In the genomic region with DNA sequence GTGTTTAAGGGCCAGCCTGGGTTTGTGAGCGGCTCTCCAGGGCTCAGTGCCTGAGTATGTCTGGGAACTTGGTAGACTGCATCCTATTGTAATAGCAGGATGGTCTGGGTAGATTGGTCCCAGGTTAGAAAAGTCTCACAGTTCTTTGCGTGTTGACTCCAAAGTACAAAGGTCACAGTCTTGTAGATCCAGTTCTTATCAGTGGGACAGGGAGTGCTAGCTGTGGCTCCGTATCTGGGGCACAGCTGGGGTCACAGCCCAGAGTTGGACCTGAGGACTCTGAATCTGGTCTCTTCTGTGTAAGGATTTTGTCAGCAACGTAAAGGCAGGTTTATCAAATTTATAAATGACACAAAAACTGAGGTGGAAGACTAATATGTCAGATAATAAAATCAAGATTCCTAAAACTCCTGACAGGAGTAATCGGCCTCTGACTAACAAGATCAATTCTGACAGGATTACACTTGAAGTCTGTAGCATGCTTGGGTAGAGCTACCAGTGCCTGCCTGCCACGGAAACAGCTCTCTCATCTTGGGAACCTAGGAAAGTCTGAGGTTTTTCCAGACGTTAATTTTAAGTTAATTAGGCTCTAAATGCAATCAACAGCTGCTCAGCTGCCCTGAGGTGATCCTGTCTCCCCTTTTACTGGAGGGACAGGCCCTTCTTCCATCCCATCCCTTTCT, we compare ENCODE assay signal across 22 mouse cellular contexts. TPM values are rescaled to one million over a fixed set of nuclear protein-coding genes. Genes with fewer than 3 reads are reported as not detected.
DNase-seq lines count a peak whose midpoint lies in the region; ATAC-seq lines count a peak whose summit lies in the region.
"Had no signal": no experiment of that assay in that cellular context is flagged by ENCODE, and none has a peak within 500 bp of the region (broad histone marks: within the 10 kb centered on the region; RNA-seq: fewer than 3 reads in every experiment).

No protein-coding gene starts in this region.

- no peak overlapping the region for H3K4me2 ChIP-seq in stomach, embryonic 14.5 days (replicated peaks; ENCODE audit: low read depth, low read length)
- H3K4me2 ChIP-seq: embryonic facial prominence, embryonic 13.5 days; forebrain, embryonic 13.5 days; hindbrain, embryonic 13.5 days had no signal

- WGBS in stomach, embryonic 14.5 days = 44% methylated on average over 7 of the region's 7 CpGs

- H3K9ac ChIP-seq in stomach, embryonic 14.5 days (replicated peaks; ENCODE audit: low read depth, low read length) = no peak overlapping the region
- H3K9ac ChIP-seq: embryonic facial prominence, embryonic 13.5 days; forebrain, embryonic 13.5 days; forebrain, postnatal 0 days; hindbrain, embryonic 13.5 days had no signal

- DNase-seq in heart, adult 11 months = peak; percentile 41
- no peak for DNase-seq in heart, adult 9 months (ENCODE audit: low spot score in 2 of 2)
- DNase-seq in retina, postnatal 1 day = peak; percentile 7
- no peak for DNase-seq in retina, embryonic 14.5 days (ENCODE audit: low spot score)
- DNase-seq in yolk sac, embryonic 10.5 days (ENCODE audit: low spot score) = peak; percentile 14
- no peak for DNase-seq in kidney, adult 11 months
- no peak for DNase-seq in c-Kit-positive CD71-positive TER-119-positive erythroid progenitor cells, embryonic 14.5 days (ENCODE audit: low spot score)
- DNase-seq: adrenal gland, adult 8-10 months; B cell, adult 2 months; cerebellum, adult 11-12 months; cerebellum, adult 9-10 months; cerebellum, postnatal 25 days; forebrain, postnatal 0 days; gastrocnemius, postnatal 14 days; heart, postnatal 10 days had no signal

- no peaks in the 10 kb centered on the region for H3K4me1 ChIP-seq in stomach, embryonic 14.5 days (ENCODE audit: control insufficient read depth, insufficient read depth, low read length)
- H3K4me1 ChIP-seq: embryonic facial prominence, embryonic 13.5 days; forebrain, embryonic 13.5 days; hindbrain, embryonic 13.5 days had no signal

- no peak overlapping the region for H3K27ac ChIP-seq in stomach, embryonic 14.5 days (ENCODE audit: low read length)
- H3K27ac ChIP-seq: embryonic facial prominence, embryonic 13.5 days; forebrain, embryonic 13.5 days; hindbrain, embryonic 13.5 days had no signal

- no peaks in the 10 kb centered on the region for H3K9me3 ChIP-seq in stomach, embryonic 14.5 days (ENCODE audit: control insufficient read depth, low read depth, low read length)
- H3K9me3 ChIP-seq: embryonic facial prominence, embryonic 13.5 days; forebrain, embryonic 13.5 days; hindbrain, embryonic 13.5 days had no signal

- ATAC-seq in stomach, embryonic 14.5 days (ENCODE audit: insufficient number of reproducible peaks, insufficient read depth, low FRiP score, low read depth) = peak; percentile 37; the same call in 1 of the 2 replicates
- ATAC-seq: CD4-positive, CD25-positive, alpha-beta regulatory T cell, adult 4 months; forebrain, embryonic 13.5 days; forebrain, postnatal 0 days had no signal

- no peak overlapping the region for H3K4me3 ChIP-seq in stomach, embryonic 14.5 days (ENCODE audit: low read depth, low read length)
- H3K4me3 ChIP-seq: embryonic facial prominence, embryonic 13.5 days; forebrain, embryonic 13.5 days; hindbrain, embryonic 13.5 days had no signal

- no peaks in the 10 kb centered on the region for H3K27me3 ChIP-seq in stomach, embryonic 14.5 days (ENCODE audit: control insufficient read depth, insufficient read depth, low read length)
- H3K27me3 ChIP-seq: embryonic facial prominence, embryonic 13.5 days; forebrain, embryonic 13.5 days; hindbrain, embryonic 13.5 days had no signal

- H3K36me3 ChIP-seq in stomach, embryonic 14.5 days (ENCODE audit: control insufficient read depth, insufficient read depth, low read length) = no peaks in the 10 kb centered on the region
- H3K36me3 ChIP-seq: embryonic facial prominence, embryonic 13.5 days; G1E; hindbrain, embryonic 13.5 days had no signal

RNA-seq across cellular contexts. Expression of a gene that starts 28.5 kb away (rescaled TPM):
- 0.84 and 0.98 TPM in 2 replicates for polyA plus RNA-seq in stomach, embryonic 14.5 days (2014; fragmentation: Nextera tagmentation; extraction: Ambion mirVana)
- polyA plus RNA-seq: CD4-positive, CD25-positive, alpha-beta regulatory T cell, adult 4 months; G1E; gonadal fat pad, adult 2 months had no signal

Comparison
In these comparisons a context has a peak if more than half of its experiments do, and no peak if none do; other contexts are left out.
1. DNase-seq: peak in heart, adult 11 months (single experiment), retina, postnatal 1 day (single experiment) and yolk sac, embryonic 10.5 days (single experiment); none in heart, adult 9 months (0 of 2), retina, embryonic 14.5 days (single experiment), kidney, adult 11 months (single experiment) and c-Kit-positive CD71-positive TER-119-positive erythroid progenitor cells, embryonic 14.5 days (single experiment).